Mouse (Mus musculus): ENCODE results near the gene Otud7a.

The Otud7a gene

GRCm38 (mm10) chr7:63697921-63698320 lies 253.4 kb downstream of the Otud7a start:
- DNase-seq (ENCODE audit: low spot score in 2 of 2) = no peak

GRCm38 (mm10) chr7:63717903-63718302 lies 273.4 kb downstream of the Otud7a start:
- DNase-seq (ENCODE audit: low spot score in 2 of 2) = no peak

GRCm38 (mm10) chr7:63719183-63719944 lies 274.8 kb downstream of the Otud7a start:
- DNase-seq (ENCODE audit: low spot score in 2 of 2) = no peak

GRCm38 (mm10) chr7:63720682-63721081 lies 276.1 kb downstream of the Otud7a start:
- no peak for DNase-seq (ENCODE audit: low spot score in 2 of 2)

GRCm38 (mm10) chr7:63725040-63725729 lies 280.6 kb downstream of the Otud7a start:
- DNase-seq (ENCODE audit: low spot score in 2 of 2) = no peak

- no peak for DNase-seq (ENCODE audit: low spot score in 2 of 2)
Measured at GRCm38 (mm10) chr7:63729605-63730004, 285.1 kb downstream of the Otud7a start.

- no peak for DNase-seq (ENCODE audit: low spot score in 2 of 2)
Measured at GRCm38 (mm10) chr7:63730012-63730411, 285.5 kb downstream of the Otud7a start.

- DNase-seq (ENCODE audit: low spot score in 2 of 2) = no peak
Measured at GRCm38 (mm10) chr7:63737725-63738124, 293.2 kb downstream of the Otud7a start.

GRCm38 (mm10) chr7:63738142-63738541 lies 293.6 kb downstream of the Otud7a start:
- no peak for DNase-seq (ENCODE audit: low spot score in 2 of 2)

GRCm38 (mm10) chr7:63743116-63743515 lies 298.6 kb downstream of the Otud7a start:
- DNase-seq (ENCODE audit: low spot score in 2 of 2) = no peak

GRCm38 (mm10) chr7:63752081-63752480 lies 307.5 kb downstream of the Otud7a start:
- no peak for DNase-seq (ENCODE audit: low spot score in 2 of 2)

GRCm38 (mm10) chr7:63753274-63753751 lies 308.8 kb downstream of the Otud7a start:
- no peak for DNase-seq (ENCODE audit: low spot score in 2 of 2)

- peak; percentile 81 to 90 for DNase-seq (ENCODE audit: low spot score in 2 of 2)
Measured at GRCm38 (mm10) chr7:63754573-63755475, 310.3 kb downstream of the Otud7a start.

- peak; percentile 75 to 78 for DNase-seq (ENCODE audit: low spot score in 2 of 2)
Measured at GRCm38 (mm10) chr7:63755476-63755948, 311.0 kb downstream of the Otud7a start.

GRCm38 (mm10) chr7:63757136-63757677 lies 312.7 kb downstream of the Otud7a start:
- DNase-seq (ENCODE audit: low spot score in 2 of 2) = no peak

- no peak for DNase-seq (ENCODE audit: low spot score in 2 of 2)
Measured at GRCm38 (mm10) chr7:63757678-63758239, 313.2 kb downstream of the Otud7a start.

- no peak for DNase-seq (ENCODE audit: low spot score in 2 of 2)
Measured at GRCm38 (mm10) chr7:63758240-63758826, 313.8 kb downstream of the Otud7a start.

- no peak for DNase-seq (ENCODE audit: low spot score in 2 of 2)
Measured at GRCm38 (mm10) chr7:63759606-63760005, 315.1 kb downstream of the Otud7a start.

- no peak for DNase-seq (ENCODE audit: low spot score in 2 of 2)
Measured at GRCm38 (mm10) chr7:63762529-63762928, 318.0 kb downstream of the Otud7a start.

GRCm38 (mm10) chr7:63768398-63769029 lies 324.0 kb downstream of the Otud7a start:
- DNase-seq (ENCODE audit: low spot score in 2 of 2) = no peak
